Mouse (Mus musculus) induced T-regulatory cell, adult 2 months (primary cell): Measurements from ENCODE around the gene Col6a4.

Experiments used
- DNase-seq: peaks from one replicate; pipeline ENCODE4 v3.0.0-alpha.2; 2012; ENCODE audit warnings: low read depth

Col6a4 gene

GRCm38 (mm10) chr9:105960533-105960932 is 136.1 kb downstream of the Col6a4 start, which contains the start of gene Col6a5:
Gene Col6a5 (minus strand): TSS chr9:105960643.
- no peak for DNase-seq

GRCm38 (mm10) chr9:105959116-105959515 is 137.5 kb downstream of the Col6a4 start:
- no peak for DNase-seq

GRCm38 (mm10) chr9:105949755-105950154 is 146.8 kb downstream of the Col6a4 start:
- DNase-seq = no peak

- no peak for DNase-seq
These were observed 149.0 kb downstream of the Col6a4 start for GRCm38 (mm10) chr9:105947577-105947976.
